Mouse (Mus musculus) bone marrow macrophage, adult 2 months (primary cell): Measurements from ENCODE around the gene Ranbp3.

Experiments used
- CTCF ChIP-seq: IDR thresholded peaks from 2 replicates; pipeline ENCODE4 v1.5.1; 2012; ENCODE audit warnings: low read depth, mild to moderate bottlenecking, low read length, moderate library complexity
- POLR2A ChIP-seq: IDR thresholded peaks from 2 replicates; pipeline ENCODE4 v1.6.1; 2012; ENCODE audit warnings: mild to moderate bottlenecking, low read depth, low read length, borderline replicate concordance

DNA sequence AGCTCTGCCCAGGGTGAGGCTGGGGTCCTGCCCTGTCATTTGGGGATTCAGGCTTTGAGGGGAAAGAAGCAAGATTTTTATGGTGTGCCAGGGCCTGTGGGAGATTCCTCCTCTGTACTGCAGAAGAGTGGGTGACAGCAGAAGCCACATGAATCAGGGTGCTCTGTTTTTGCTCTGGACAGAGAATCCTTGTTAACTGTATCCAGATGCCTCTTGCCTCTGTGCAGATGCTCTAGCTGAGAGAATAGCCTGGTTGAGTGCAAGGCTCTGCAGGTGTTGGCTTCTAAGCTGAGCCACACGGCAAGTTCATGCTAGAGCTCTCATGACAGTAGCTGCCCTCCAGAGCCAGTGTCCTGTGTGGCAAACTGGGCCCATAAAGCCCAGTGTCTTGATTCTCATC is 20.3 kb downstream of the Ranbp3 start:
- TF ChIP-seq CTCF (no peak), POLR2A (no peak)
